ENCODE assay signal across 24 mouse cellular contexts in the genomic region with DNA sequence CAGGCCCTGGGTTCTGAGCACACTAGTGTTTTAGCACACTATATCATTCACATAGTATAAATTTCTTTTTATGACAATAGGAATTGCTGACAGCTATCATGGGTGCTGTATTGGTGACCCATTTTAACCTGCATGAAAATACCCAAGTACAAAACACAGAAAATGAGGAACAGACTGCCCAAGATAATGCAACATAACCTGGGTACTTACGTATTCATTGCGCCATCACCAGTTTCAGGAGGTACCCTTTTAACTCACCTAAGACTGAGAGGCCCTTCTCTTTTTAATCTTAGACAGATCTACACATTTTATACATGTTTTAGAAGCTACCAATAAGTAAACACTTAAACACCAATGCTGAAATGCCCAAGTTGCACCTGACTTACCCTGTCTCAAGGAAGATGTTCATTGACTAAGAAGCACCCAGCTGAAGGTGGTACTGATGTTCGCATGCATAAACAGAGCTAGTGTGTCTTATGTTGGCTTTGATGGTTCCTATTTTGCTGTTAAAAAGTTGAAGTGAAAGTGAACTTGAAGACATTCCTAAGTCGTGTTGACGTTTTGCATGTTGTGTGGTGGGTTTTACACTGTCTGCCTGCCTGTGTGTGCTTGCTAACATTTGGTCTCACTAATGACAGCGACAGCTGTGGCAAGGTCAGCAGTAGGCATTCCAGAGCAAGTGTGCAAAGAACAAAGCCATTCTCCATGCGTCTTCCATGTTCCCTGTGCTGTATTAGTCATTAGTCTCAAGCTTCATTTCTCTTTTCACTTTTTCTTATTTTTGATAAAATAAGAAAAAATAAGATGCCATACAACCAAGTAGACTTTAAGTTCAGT.
DNase-seq lines count a peak whose midpoint lies in the region; ATAC-seq and TF ChIP-seq lines count a peak whose summit lies in the region.
"Had no signal": no experiment of that assay in that cellular context is flagged by ENCODE, and none has a peak within 500 bp of the region (broad histone marks: within the 10 kb centered on the region; RNA-seq: fewer than 3 reads in every experiment).

No protein-coding gene starts in this region.

- H3K4me1 ChIP-seq in limb, embryonic 14.5 days (ENCODE audit: control insufficient read depth, insufficient read depth, low read length) = no peaks in the 10 kb centered on the region
- no peaks in the 10 kb centered on the region for H3K4me1 ChIP-seq in limb, embryonic 10.5 days

- 88% methylated on average over 7 of the region's 7 CpGs for WGBS in limb, embryonic 14.5 days
- WGBS in limb, embryonic 10.5 days = 90% methylated on average over 7 of the region's 7 CpGs

- no peaks in the 10 kb centered on the region for H3K27me3 ChIP-seq in limb, embryonic 14.5 days (ENCODE audit: control insufficient read depth, insufficient read depth, low read length)
- no peaks in the 10 kb centered on the region for H3K27me3 ChIP-seq in limb, embryonic 10.5 days (ENCODE audit: low read depth, poor library complexity, severe bottlenecking)
- H3K27me3 ChIP-seq in C2C12 (ENCODE audit: control insufficient read depth, insufficient read depth, insufficient read length) = no peaks in the 10 kb centered on the region
- H3K27me3 ChIP-seq: heart, embryonic 12.5 days; hindbrain, embryonic 13.5 days; neural tube, embryonic 15.5 days; Patski had no signal

- DNase-seq in limb, embryonic 14.5 days (ENCODE audit: low spot score) = peak; percentile 24
- no peak for DNase-seq in limb, embryonic 10.5 days (ENCODE audit: low spot score)
- DNase-seq in embryo, embryonic 9.5 days (ENCODE audit: extremely low spot score) = no peak
- DNase-seq: adrenal gland, postnatal 10 days; cerebellum, adult 11-12 months; cerebellum, postnatal 25 days; gastrocnemius, postnatal 25 days; kidney, adult 9 months; kidney, postnatal 25 days; left cerebral cortex, postnatal 4 days; lung, adult 2 months; lung, postnatal 4 days; midbrain, embryonic 14.5 days had no signal

- no peaks in the 10 kb centered on the region for H3K79me2 ChIP-seq in C2C12 (ENCODE audit: control insufficient read depth, insufficient read depth)

- no peak overlapping the region for H3K9ac ChIP-seq in limb, embryonic 14.5 days (ENCODE audit: low read depth, low read length, severe bottlenecking)
- H3K9ac ChIP-seq: forebrain, embryonic 13.5 days; heart, embryonic 12.5 days; hindbrain, embryonic 13.5 days; neural tube, embryonic 15.5 days had no signal

- peaks cover 6% of the 10 kb centered on the region; the same call in 1 of the 2 replicates for H3K36me3 ChIP-seq in limb, embryonic 14.5 days (ENCODE audit: control insufficient read depth, insufficient read depth, low read length)
- H3K36me3 ChIP-seq in limb, embryonic 10.5 days = peaks cover 23% of the 10 kb centered on the region
- peaks cover 32% of the 10 kb centered on the region for H3K36me3 ChIP-seq in C2C12 (ENCODE audit: control insufficient read depth, insufficient read depth)

- TF ChIP-seq CTCF in C2C12 (IDR thresholded peaks at IDR 0.05; ENCODE audit: control insufficient read depth, insufficient read depth, insufficient read length) = no peak

- peak; percentile 71; the same call in 1 of the 2 replicates for ATAC-seq in limb, embryonic 14.5 days (ENCODE audit: low FRiP score, low read depth)
- peak; percentile 30; the same call in 1 of the 2 replicates for ATAC-seq in common myeloid progenitor, adult 5-6 weeks (replicated peaks; ENCODE audit: low read depth, poor library complexity, severe bottlenecking)
- ATAC-seq in neutrophil, adult 5-6 weeks (ENCODE audit: extremely low read depth, insufficient number of reproducible peaks, low FRiP score, poor library complexity, severe bottlenecking) = peak; percentile 71
- ATAC-seq in activated CD4-positive, CD25-positive, alpha-beta regulatory T cell, adult 4 months = no peak
- ATAC-seq: forebrain, embryonic 13.5 days; inflammation-experienced regulatory T-cells, adult 6 months; Patski had no signal

- no peaks in the 10 kb centered on the region for H3K79me3 ChIP-seq in C2C12 (ENCODE audit: low read depth)

- H3K27ac ChIP-seq in limb, embryonic 14.5 days (replicated peaks; ENCODE audit: low read depth, low read length) = no peak overlapping the region
- no peak overlapping the region for H3K27ac ChIP-seq in limb, embryonic 10.5 days
- H3K27ac ChIP-seq: forebrain, embryonic 13.5 days; hindbrain, embryonic 13.5 days; neural tube, embryonic 15.5 days had no signal

- no peak overlapping the region for H3ac ChIP-seq in C2C12 (ENCODE audit: control insufficient read depth, insufficient read length, low read depth)

- no peaks in the 10 kb centered on the region for H3K9me3 ChIP-seq in limb, embryonic 14.5 days (ENCODE audit: control insufficient read depth, low read length)
- H3K9me3 ChIP-seq in limb, embryonic 10.5 days (replicated peaks) = no peaks in the 10 kb centered on the region
- H3K9me3 ChIP-seq: forebrain, embryonic 13.5 days; heart, embryonic 12.5 days; hindbrain, embryonic 13.5 days; neural tube, embryonic 15.5 days had no signal

- no peak for TF ChIP-seq POLR2A in limb, embryonic 14.5 days (IDR thresholded peaks at IDR 0.05; ENCODE audit: borderline replicate concordance, extremely low read depth, insufficient read depth, insufficient read length)

- no peak overlapping the region for H3K4me3 ChIP-seq in limb, embryonic 14.5 days (replicated peaks; ENCODE audit: low read length)
- H3K4me3 ChIP-seq in limb, embryonic 10.5 days = no peak overlapping the region
- no peak overlapping the region for H3K4me3 ChIP-seq in C2C12 (ENCODE audit: insufficient read depth, poor library complexity, severe bottlenecking)
- H3K4me3 ChIP-seq: forebrain, embryonic 13.5 days; heart, embryonic 12.5 days; hindbrain, embryonic 13.5 days; neural tube, embryonic 15.5 days had no signal

- H3K4me2 ChIP-seq in limb, embryonic 14.5 days (replicated peaks; ENCODE audit: low read depth, low read length, severe bottlenecking) = no peak overlapping the region
- H3K4me2 ChIP-seq: forebrain, embryonic 13.5 days; heart, embryonic 12.5 days; hindbrain, embryonic 13.5 days; liver, embryonic 11.5 days; neural tube, embryonic 15.5 days had no signal

TF ChIP-seq in C2C12, 6 proteins besides CTCF, POLR2A, EP300 and RAD21:
- TF ChIP-seq MYOD1 (IDR thresholded peaks at IDR 0.05; ENCODE audit: control insufficient read depth, insufficient read length, low read depth) (peak; percentile 79), MAX (IDR thresholded peaks at IDR 0.05) (no peak)
